Mouse (Mus musculus) cerebellum, adult 2 months (tissue): ENCODE results near the gene Ints3.

Source experiments
- CTCF ChIP-seq: fragments of 200-500 bp; IDR thresholded peaks from 2 replicates; pipeline ENCODE4 v1.5.1; 2011; ENCODE audit warnings: low read depth, mild to moderate bottlenecking, control low read depth, low read length, moderate library complexity, borderline replicate concordance; ENCODE audit not compliant: insufficient read depth
- POLR2A ChIP-seq: fragments of 200-500 bp; IDR thresholded peaks from 2 replicates; pipeline ENCODE4 v1.6.1; 2011; ENCODE audit warnings: low read length, control low read depth, borderline replicate concordance; ENCODE audit not compliant: insufficient read depth

- TF ChIP-seq CTCF (no peak), POLR2A (no peak)
Observed at GRCm38 (mm10) chr3:90428186-90428585, 5.2 kb downstream of the Ints3 start.
